Mouse (Mus musculus) right cerebral cortex, adult 2 months (tissue): ENCODE data around the gene Smcr8.

ENCODE experiments used
- DNase-seq, 2 experiments: peaks; one replicate each; pipeline ENCODE4 v3.0.0; 2021 to 2022; ENCODE audit warnings: low spot score in 2 of 2

Smcr8 gene

DNA sequence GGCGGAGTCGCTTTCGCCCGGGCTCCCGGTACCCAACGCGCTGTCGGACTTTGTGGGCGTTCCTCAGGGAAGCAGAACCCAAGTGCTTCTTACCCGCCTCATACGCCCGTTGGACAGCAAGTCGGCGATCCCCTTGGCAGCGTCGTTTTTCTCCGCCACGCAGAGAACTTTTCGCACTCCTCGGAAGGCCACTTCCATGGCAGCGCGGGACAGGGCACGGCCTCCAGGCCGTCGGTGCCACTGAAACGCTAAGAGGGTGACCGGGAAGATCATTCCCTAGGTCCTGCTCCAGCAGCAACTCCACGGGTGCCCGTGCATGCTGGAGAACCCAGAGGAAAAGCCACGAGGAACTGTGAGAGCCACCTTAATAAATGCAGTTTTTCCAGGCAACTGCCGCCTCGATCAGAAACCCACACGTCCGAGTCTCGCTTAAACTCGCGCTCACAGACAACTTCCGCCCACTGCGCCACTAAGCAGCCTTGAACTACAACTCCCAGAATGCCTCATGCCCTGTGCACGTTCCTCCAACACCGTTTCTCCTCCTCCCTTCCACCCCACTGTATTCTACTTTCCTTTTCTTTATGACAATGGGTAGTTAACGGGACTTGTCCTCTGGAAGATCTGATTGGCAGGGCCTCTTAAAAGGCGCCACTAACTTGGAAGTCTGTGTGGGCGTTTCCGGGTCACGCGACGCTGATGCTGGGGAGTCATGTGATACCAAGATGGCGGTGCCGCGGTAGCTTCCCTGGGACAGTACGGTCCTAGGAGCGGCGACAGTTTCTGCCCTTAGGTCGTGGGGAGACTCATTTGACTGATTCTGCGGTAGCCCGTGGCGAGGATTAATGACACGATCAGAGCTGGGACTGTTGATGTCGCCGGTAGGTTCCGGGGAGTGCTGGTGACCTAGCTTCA is at the start of gene Smcr8, which contains the start of gene Top3a:
Gene Smcr8 (plus strand): TSS at position 696 of the 912 bp plus-strand sequence.
Gene Top3a (minus strand): TSS at position 537 of the 912 bp plus-strand sequence.
- peak; percentile 87 to 92 for DNase-seq

DNA sequence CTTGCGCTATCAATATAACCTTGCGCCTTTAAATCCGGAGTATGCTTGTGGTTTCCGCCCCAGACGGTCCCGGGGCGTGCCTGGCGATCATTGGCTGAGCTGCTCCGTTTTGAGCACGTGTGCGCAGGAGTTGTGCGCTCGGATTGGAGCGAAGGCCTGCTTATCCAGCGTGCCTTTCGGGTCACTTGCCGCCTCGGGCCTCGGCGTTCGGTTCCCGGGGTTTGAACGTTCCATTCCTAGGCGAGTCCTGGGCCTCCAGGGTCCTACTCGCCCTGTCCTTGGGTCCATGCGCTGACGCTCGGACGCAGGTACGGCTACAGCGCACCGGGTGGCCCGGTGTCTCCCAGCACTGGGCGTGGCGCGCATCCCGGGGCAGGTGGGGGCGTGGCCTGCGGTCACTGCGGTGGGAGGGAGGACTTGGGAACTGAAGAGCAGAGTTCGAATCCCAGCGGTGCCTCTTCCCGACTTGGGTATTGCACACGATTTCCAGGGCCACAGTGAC is 49.0 kb upstream of the Smcr8 start, which contains the start of gene Mief2:
Gene Mief2 (plus strand): TSS at position 139 of the 502 bp plus-strand sequence.
- peak; percentile 95 to 97 for DNase-seq

DNA sequence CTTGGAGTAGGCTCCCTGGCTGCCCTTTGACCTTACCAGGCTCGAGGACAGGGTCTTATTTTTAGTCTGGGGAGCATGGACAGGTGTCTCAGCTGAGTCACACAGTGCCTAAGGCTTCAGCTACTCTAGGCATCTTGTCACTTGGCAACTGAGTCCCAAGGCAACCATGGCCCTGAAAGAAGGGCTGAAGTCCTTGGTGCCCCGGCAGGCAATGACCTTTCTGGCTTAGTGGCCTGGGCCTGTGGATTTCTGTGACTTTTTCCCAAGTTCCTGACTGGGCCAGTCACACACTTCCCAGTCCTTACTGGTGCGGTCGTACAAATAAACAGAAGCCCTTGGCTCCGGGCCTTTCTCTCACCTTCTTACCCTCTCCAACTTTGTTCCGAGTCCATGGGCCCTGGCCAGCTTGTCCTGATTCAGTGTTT is 48.1 kb upstream of the Smcr8 start:
- no peak for DNase-seq

DNA sequence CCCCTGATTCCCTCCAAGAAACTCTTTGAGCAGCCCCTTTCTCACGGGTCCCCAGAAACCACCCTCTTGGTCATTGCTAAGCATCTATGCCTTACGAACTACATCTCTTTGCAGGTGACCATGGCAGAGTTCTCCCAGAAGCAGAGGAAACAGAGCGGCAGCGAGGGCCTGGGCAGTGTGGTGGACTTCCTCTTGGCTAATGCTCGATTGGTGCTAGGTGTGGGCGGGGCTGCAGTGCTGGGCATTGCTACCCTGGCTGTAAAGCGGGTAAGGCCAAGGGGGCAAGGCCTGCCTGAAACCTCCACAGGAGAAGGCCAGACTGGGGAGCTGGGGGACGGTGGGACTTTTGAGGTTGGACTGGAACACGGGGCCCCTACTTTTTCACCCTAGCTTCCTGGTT is 47.2 kb upstream of the Smcr8 start:
- DNase-seq, result no peak

DNA sequence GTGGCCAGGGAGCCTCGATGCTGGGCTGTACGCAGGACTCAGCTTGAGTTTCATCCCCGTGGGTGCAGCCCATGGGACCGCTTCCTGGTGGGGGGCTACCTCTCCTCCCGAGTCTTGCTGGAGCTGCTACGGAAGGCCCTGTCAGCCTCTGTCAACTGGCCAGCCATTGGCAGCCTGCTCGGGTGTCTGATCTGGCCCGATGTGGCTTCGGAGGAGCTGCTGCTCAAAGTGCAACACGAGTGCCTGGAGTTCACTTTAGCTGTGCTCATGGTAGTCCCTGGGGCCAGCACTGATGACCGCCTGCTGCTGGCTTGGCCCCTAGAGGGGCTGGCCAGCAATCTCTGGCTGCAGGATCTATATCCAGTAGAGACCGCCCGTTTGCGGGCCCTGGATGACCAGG is 46.1 kb upstream of the Smcr8 start:
- DNase-seq, result no peak

DNA sequence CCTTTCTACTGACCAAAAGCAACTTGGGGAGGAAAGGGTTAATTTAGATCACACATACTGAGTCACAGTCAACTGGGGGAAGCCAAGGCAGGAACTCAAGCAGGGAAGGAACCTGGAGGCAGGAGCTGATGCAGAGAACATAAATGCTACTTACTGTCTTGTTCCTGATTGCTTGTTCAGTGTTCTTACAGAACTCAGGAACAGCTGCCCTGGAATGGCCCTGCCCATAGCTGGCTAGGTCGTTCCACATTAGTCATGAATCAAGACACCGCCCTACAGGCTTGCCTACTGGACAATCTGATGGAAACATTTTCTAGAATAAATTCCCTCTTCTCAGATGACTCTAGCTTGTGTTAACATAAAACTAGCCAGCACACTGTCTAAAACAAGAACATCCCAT is 43.1 kb upstream of the Smcr8 start:
- DNase-seq, result no peak

DNA sequence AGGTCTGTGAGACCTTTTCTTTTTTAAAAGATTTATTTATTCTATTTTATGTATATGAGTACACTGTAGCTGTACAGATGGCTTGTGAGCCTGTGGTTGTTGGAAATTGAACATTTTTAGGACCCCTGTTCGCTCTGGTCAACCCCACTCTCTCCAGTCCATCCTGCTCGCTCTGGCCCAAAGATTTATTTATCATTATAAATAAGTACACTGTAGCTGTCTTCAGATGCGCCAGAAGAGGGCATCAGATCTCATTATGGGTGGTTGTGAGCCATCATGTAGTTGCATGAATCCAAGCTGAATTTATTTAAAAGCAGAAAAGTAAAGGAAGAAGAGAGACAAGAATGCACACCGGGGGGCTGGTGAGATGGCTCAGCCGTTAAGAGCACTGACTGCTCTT is 42.1 kb upstream of the Smcr8 start:
- no peak for DNase-seq

DNA sequence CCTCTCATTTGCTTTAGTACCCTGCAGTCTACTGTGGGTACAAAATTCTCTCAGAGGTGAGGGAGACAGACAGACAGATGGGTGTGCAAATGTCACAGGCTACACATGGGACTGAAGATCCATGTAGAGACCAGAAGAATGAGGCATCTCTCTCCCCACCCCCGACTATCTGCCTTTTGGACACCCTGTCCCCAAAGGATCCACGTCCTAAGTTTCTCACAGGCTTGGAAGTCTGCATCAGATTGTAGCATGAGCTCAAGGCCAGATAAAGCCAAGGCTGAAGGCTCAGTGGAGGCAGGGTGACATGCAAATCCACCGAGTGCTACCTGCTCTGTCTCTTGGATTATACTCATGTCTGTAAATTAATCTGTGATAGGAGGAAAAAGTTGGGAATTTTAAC is 40.8 kb upstream of the Smcr8 start:
- DNase-seq, result no peak

DNA sequence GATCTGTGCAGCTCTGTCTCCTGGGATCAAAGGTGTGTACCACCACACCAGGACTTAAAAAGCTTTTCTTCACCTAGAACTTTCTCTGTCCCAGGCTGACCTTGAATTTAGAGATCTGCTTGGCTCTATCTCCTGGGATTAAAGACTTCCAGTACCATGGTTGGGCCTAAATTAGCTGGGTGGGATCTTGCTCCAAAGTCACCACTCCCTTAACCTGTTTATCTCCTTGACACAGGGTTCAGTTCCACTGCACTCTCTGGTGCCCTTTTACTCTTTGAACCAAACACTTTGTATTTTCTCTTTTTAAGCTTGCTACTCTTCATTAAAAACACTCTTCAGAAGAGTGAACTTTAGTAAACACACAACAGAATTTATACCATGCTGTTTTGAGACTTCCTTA is 39.9 kb upstream of the Smcr8 start:
- no peak for DNase-seq

DNA sequence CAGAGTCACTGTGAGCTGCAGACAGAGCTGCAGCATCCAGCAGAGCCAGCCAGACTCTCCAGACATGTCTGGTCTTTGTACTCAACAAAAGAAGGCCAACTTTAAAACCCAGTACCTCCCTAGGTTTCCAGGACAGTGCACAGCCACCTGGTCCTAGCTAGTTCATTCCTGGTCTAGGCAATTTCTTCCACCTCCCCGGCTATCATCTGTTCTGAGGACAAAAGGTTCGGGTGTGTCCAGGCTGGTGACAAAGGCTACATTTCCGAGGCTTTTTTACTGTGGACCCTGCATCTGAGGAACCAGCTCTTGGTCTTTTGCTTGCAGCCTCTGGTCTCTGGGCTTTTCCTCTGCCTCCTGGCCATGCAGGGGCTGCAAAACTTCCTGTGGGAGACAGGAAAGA is 37.0 kb upstream of the Smcr8 start:
- DNase-seq, result no peak

DNA sequence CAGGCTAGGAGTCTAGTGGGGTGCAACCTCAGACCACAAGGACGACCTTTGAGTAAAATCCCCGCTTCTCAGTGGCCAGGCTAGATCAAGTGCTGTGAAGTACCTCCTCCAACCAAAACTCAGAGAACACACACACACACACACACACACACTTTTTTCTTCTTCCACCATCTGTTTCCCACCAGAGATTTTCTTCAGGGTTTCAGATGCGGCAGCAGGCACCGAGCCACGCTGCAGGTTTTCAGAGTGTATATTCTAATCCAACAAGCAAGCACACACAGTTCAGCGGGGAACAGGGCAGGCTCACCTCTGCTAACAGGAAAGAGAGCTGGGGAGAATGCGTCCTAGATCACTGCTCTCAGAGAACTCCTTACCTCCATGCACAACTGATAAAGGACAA is 21.8 kb upstream of the Smcr8 start:
- DNase-seq, result peak in 1 of 2 experiments; percentile 19

DNA sequence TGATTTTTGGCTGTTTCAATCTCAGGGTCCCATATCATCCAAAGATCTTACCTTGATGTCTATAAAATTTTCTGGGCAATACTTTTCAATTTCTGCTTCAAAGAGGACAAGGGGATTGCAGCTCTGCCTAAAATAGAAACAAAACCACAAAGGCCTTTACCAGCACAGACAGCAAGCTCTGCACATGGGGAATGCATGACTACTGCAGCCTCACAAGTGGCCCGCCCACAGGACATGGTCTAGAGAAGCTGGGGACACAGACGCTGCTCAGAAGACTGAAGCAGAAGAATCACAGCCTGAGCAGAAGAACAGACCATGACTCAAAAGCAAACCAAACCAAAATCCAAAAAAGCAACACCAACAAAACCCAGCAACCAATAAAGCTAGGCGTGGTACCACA is 15.6 kb upstream of the Smcr8 start:
- no peak for DNase-seq

DNA sequence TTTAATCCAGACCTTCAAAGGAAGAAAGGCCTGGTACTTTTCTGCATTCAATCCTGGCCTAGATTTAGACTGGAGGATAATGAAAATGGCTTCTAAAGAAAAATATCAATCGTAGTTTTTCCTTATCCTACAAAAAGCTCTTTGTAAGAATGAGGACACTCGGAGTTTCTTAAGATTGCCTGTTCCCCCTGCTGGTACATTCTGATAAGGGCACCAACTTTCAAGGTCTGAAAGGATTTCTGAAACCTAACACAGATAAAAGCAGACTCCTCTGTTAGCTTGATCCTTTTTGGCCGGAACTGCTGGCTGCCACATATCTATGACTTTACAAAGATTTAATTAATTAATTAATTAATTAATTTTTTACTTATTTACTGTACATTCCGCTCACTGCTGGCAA is 10.4 kb upstream of the Smcr8 start:
- no peak for DNase-seq

DNA sequence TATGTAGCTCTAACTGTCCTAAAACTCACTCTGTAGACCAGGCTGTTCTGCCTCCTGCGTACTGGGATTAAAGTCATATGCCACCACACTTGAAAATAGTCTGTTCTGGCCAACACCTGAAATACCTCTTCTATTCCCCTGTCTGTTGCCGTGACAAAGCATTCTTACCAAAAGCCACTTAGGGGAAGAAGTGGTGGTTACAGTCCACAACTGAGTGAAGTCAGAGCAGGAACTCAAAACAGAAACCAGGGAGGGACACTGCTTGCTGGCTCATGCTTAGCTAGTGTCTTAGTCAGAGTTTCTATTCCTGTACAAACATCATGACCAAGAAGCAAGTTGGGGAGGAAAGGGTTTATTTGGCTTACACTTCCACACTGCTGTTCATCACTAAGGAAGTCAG is 8.0 kb upstream of the Smcr8 start:
- no peak for DNase-seq

DNA sequence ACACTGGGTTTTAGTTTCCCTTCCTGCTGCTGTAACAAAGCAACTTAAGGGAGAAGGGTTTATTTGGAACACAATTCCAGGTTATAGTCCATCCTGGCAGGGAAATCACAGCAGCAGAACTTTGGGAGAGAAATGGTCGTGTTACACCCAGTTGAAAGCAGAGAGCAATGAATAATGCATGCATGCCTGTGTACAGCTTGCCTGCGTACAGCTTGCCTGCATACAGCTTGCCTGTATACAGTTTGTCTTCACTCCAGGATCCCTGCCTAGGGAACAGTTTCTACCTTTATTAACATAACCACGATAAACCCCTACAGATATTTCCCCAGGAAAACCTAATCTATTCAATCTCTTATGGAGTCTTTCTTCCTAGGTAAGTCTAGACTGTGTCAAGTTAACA is 6.5 kb upstream of the Smcr8 start:
- no peak for DNase-seq

DNA sequence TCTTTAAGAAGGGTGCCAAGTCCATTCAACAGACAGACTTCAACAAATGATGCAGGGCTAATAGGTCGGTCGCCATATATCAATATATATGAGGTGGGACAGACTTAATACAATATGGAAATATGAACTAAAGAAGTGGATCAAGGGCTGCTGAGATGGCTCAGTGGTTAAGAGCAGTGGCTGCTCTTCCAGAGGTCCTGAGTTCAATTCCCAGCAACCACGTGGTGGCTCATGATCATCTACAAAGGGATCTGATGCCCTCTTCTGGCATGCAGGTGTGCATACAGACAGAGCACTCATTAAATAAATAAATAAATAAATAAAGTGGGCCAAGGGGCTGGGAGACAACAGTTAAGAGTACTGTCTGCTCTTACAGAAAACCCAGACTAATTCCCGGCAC is 5.2 kb upstream of the Smcr8 start:
- no peak for DNase-seq

DNA sequence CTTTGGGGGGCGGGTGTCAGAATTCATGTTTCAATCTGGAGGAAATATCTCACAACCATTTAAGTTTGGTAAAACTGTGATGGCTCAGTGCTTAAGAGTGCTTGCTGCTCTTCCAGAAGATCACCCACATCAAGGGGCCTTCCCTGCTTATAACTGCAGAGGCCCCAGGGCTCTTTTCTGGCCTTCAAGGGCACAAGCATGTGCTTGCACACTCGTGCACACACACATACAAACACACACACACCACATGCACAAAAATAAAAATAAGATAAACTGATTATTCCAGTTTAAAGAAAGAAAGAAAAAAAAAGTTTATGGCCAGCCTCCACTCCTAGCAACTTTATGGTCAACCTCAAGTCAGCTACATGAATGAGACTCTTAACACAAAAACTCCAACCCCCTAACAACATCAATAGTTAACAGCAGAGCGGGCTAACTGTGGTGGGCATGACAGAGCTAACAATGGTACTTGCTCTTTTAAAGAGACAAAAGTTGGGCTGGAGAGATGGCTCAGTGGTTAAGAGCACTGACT is 3.1 kb upstream of the Smcr8 start:
- no peak for DNase-seq

DNA sequence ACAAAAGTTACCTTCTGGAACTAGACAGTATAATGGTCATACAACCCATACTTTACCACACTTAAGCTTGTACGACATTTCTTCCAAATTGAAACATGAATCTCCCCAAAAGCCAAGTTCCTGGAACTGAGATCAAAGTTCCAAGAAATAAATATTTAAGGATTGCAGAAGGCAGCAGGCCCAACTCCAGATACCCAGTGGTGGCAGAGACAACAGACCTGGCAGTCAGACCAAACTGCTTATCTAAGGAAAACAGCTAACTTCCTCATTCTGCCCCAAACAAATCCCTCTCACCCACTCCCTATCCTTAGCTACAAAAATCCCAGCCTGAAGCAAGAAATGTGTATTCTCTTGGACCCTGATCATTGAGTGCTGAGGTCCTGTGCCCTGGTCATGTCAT is 2.5 kb upstream of the Smcr8 start:
- no peak for DNase-seq

DNA sequence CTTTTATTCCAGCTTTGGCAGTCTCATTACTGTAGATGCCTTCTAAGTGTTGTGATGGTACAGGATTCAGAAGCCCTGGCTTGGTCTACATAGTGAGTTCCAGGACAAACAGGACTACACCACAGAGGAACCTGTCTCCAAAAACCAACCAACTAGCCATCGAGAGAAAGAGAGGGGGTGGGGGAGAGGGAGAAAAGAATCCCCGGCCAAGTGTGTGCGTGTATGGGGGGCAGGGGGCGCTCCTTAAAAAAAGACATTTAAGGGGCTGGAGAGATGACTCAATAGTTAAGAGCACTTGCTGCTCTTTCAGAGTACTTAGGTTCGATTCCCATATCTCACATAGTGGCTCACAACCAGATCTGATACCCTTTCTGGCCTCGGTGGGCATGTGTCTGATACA is 1.7 kb upstream of the Smcr8 start:
- no peak for DNase-seq

DNA sequence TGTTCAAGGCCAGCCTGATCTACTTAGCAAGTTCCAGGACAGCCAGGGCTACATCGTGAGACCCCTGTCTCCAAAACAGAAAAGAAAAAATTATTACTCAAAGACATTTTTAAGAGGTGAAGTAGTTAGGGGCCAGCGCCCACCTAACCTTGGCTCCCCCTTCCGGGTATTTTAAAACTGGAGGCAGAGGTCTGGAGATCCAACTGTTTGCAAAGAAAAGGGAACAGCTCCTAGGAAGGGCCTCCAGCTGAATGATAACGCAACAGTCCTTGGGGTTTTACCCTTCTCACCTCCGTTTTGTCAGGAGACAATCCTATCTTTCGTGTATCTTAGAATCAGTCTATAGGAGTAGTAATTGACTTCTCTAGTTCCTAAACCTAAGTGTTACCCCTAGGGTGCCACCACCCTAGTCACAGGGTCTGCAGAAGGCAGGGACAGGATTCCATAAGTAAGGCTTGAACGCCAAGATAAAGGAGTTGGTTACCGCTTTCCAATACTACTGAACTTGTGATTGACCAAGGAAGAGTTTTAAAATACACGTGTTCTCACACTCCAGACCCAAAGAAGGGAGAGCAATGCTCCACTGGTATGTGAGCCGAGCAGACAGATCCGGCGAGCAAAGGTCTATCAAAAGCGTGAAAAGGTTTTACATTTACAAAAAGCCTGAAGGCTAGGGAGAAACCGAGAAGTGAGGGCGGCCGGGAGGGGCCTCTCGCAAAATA is 1.1 kb upstream of the Smcr8 start:
- DNase-seq, result no peak

DNA sequence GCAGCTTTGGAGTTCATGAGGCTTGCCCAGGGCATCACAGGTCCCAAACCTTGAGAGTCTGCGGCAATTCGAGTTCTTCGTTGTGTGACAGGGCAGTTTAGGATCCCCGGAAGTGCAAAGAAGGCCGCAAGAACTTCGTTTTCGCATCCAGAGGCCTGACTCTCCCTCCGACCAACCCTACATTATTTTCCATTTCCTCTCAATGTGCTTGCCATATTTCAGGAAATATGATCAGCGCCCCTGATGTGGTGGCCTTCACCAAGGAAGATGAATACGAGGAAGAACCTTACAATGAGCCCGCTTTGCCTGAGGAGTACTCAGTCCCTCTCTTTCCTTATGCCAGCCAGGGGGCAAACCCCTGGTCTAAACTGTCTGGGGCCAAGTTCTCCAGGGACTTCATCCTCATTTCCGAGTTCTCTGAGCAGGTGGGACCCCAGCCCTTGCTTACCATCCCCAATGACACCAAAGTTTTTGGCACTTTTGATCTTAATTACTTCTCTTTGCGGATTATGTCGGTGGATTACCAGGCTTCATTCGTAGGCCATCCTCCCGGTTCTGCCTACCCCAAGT is 562 bp downstream of the Smcr8 start:
- DNase-seq, result no peak

DNA sequence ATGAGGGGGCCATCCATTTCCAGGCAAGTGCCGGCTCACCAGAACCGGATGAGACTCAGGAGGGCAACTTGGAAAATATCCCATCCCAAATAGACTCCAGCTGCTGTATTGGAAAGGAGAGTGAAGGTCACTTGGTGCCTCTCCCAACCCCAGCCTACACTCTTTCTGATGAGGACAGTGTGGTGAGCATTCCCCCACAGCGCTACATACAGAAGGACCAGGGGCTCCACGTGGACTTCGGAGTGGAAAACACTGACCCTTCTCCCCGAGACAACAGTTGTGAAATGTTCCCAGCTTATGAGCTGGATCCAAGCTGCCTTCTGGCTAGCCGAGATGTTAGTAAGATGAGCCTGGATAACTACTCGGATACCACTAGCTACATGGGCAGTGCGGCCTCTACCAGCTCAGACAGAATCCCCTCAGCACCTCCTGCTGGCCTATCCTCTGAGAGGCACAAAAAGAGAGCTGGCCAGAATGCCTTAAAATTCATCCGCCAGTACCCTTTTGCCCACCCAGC is 2.4 kb downstream of the Smcr8 start:
- DNase-seq, result no peak
